Mouse (Mus musculus) retina, postnatal 1 day (tissue): ENCODE data around the gene Olfr472.
"Not testable (repeated sequence)": the region's sequence is repeated elsewhere in the genome, so short reads cannot be mapped to it uniquely, and the experiment has no call there.

Experiments
- DNase-seq: peaks from one replicate; pipeline ENCODE4 v3.0.0-alpha.2; 2012

Olfr472 gene

GRCm38 (mm10) chr7:107897602-107898001 is at the start of gene Olfr472:
Gene Olfr472 (plus strand): TSS chr7:107897902.
- no peak for DNase-seq

GRCm38 (mm10) chr7:107930146-107930545 is 32.4 kb downstream of the Olfr472 start, which contains the start of gene Olfr473:
Gene Olfr473 (plus strand): TSS chr7:107930446.
- no peak for DNase-seq

GRCm38 (mm10) chr7:107952539-107952938 is 54.8 kb downstream of the Olfr472 start:
- not testable (repeated sequence) for DNase-seq

- DNase-seq, result no peak
Observed at GRCm38 (mm10) chr7:107954343-107954742, 56.6 kb downstream of the Olfr472 start, which contains the start of gene Olfr474. Gene Olfr474 (plus strand): TSS chr7:107954643.
